Mouse (Mus musculus) midbrain, embryonic 10.5 days (tissue): ENCODE data around the gene Dpep1. TPM values are rescaled to one million over a fixed set of nuclear protein-coding genes. Genes with fewer than 3 reads are reported as not detected.
"Not testable (repeated sequence)": the region's sequence is repeated elsewhere in the genome, so short reads cannot be mapped to it uniquely, and the experiment has no call there.

Experiments used
- DNase-seq: peaks from one replicate; pipeline ENCODE4 v3.0.0-alpha.2; 2017; ENCODE audit warnings: low spot score
- H3K27ac ChIP-seq: fragments of 300-500 bp; sonication (generic); replicated peaks from 2 replicates; pipeline ENCODE4 v1.5.1; 2016; ENCODE audit warnings: mild to moderate bottlenecking
- H3K27me3 ChIP-seq: fragments of 300-500 bp; sonication (generic); 2 replicates; pipeline ENCODE4 v1.6.1; 2016; ENCODE audit warnings: low read depth, mild to moderate bottlenecking; ENCODE audit not compliant: poor library complexity, severe bottlenecking
- H3K36me3 ChIP-seq: fragments of 300-500 bp; sonication (generic); 2 replicates; pipeline ENCODE4 v1.6.1; 2016; ENCODE audit warnings: mild to moderate bottlenecking, moderate library complexity
- H3K4me1 ChIP-seq: fragments of 300-500 bp; sonication (generic); 2 replicates; pipeline ENCODE4 v1.6.1; 2016
- H3K4me3 ChIP-seq: fragments of 300-500 bp; sonication (generic); 2 replicates; pipeline ENCODE4 v1.5.1; 2016; ENCODE audit warnings: mild to moderate bottlenecking, moderate library complexity
- H3K9me3 ChIP-seq: fragments of 300-500 bp; sonication (generic); replicated peaks from 2 replicates; pipeline ENCODE4 v1.6.1; 2016; ENCODE audit warnings: mild to moderate bottlenecking
- WGBS: fragments of 180-500 bp; shearing (Covaris S2); methylation state at CpG from one replicate; pipeline ENCODE4 v1.1.7; 2016; 5-methylcytosine and 5-hydroxymethylcytosine counted together
- polyA plus RNA-seq: library from polyadenylated mRNA; unstranded; fragments of >200 nt; fragmentation: Nextera tagmentation; extraction: Ambion mirVana; gene quantifications from 2 replicates; pipeline ENCODE4 v1.2.1, GENCODE M21; 2016

Dpep1 gene
- polyA plus RNA-seq, 1 experiment from 2014 or later, result 5.7 TPM

DNA sequence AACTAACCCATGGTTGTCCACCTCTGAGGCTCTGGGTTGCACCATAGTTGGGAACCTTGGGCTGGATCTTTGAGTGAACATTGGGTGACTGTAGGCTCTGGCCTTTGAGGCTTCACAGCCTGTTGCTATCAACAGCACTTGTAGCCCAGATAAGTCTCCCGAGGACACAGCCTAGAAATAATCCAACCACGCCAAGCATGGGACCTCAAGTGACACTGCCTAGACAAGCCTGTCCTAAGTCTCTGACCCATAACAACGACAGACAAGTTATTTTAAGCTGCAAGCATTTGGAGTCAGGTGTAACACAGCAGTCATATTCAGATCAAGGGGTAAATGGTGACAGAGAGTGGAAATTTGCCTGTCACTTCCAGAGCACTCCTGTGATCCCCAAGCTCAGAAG is 29.4 kb downstream of the Dpep1 start:
- peaks cover 28% of the 10 kb centered on the region for H3K4me1 ChIP-seq
- H3K27me3 ChIP-seq, result no peaks in the 10 kb centered on the region
- 84% methylated on average over 3 of the region's 3 CpGs for WGBS
- DNase-seq, result no peak
- H3K4me3 ChIP-seq, result no peak overlapping the region
- no peak overlapping the region for H3K27ac ChIP-seq
- H3K9me3 ChIP-seq, result no peaks in the 10 kb centered on the region
- no peaks in the 10 kb centered on the region for H3K36me3 ChIP-seq

GRCm38 (mm10) chr8:123220917-123221316 is 34.9 kb downstream of the Dpep1 start:
- WGBS, result 93% methylated on average over 1 of the region's 1 CpGs
- H3K4me3 ChIP-seq, result no peak overlapping the region
- no peaks in the 10 kb centered on the region for H3K36me3 ChIP-seq
- no peaks in the 10 kb centered on the region for H3K27me3 ChIP-seq
- no peak for DNase-seq
- H3K4me1 ChIP-seq, result peaks cover 18% of the 10 kb centered on the region
- H3K9me3 ChIP-seq, result no peaks in the 10 kb centered on the region
- H3K27ac ChIP-seq, result no peak overlapping the region

- DNase-seq, result peak; percentile 92
- Histone ChIP-seq H3K4me3 (peak within 1 kb of the TSS; percentile 95), H3K4me1 (peaks cover 19% of the 10 kb centered on the region), H3K9me3 (no peaks in the 10 kb centered on the region), H3K27me3 (no peaks in the 10 kb centered on the region), H3K27ac (peak within 1 kb of the TSS; percentile 90), H3K36me3 (peaks cover 30% of the 10 kb centered on the region)
- 4% methylated on average over 59 of the region's 59 CpGs for WGBS
Measured at GRCm38 (mm10) chr8:123224278-123225266, 38.5 kb downstream of the Dpep1 start, which contains the start of gene Cdk10. Cdk10 (plus strand) TSS chr8:123224842.

GRCm38 (mm10) chr8:123228416-123228815 is 42.4 kb downstream of the Dpep1 start:
- peaks cover 43% of the 10 kb centered on the region for H3K36me3 ChIP-seq
- H3K27me3 ChIP-seq, result peaks cover 13% of the 10 kb centered on the region
- no peak for DNase-seq
- no peak overlapping the region for H3K4me3 ChIP-seq
- 80% methylated on average over 1 of the region's 1 CpGs for WGBS
- H3K27ac ChIP-seq, result no peak overlapping the region
- no peaks in the 10 kb centered on the region for H3K9me3 ChIP-seq
- H3K4me1 ChIP-seq, result peaks cover 25% of the 10 kb centered on the region

DNA sequence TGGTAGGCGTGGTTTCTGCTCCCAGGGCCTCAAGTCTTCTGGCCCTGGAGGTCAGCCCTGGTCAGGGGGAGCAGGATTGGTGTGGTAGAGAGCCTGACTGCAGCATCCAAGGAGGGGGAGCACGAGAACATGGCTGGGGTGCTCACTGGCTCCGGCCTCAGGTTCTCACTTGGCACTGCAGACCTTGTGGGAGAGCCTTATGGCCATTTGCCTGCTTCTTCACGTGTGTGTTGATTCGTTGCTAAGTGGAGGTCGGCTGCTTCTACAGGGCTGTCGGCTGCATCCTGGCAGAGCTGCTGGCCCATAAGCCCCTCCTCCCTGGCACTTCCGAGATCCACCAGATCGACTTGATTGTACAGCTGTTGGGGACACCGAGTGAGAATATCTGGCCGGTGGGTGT is 44.3 kb downstream of the Dpep1 start:
- Histone ChIP-seq H3K27me3 (peaks cover 32% of the 10 kb centered on the region), H3K36me3 (peaks cover 43% of the 10 kb centered on the region), H3K4me1 (peaks cover 26% of the 10 kb centered on the region)
- WGBS, result 90% methylated on average over 11 of the region's 11 CpGs
- not testable (repeated sequence) for H3K4me3 ChIP-seq, H3K9me3 ChIP-seq, H3K27ac ChIP-seq, DNase-seq

DNA sequence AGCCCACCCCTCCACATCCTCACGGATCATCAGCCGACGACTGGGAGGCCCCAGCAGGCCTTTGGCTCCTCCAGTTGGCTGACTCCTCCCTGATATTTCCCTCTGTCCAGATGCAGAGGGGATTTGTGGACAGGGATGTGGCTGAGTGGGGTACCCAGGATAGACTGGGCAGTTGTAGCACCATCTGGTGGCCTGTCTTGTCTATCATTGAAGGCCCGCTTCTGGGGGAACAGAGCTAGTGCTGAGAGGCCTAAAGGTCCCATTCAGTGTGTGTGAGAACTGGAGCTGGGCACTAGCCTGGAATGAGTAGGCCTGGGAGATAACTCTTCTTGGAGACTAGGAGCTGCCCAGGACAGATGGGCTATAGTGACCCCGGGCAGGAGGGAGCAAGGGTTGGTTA is 45.7 kb downstream of the Dpep1 start:
- no peak overlapping the region for H3K27ac ChIP-seq
- WGBS, result 63% methylated on average over 5 of the region's 5 CpGs
- no peak for DNase-seq
- peaks cover 46% of the 10 kb centered on the region for H3K27me3 ChIP-seq
- H3K36me3 ChIP-seq, result peaks cover 41% of the 10 kb centered on the region
- H3K9me3 ChIP-seq, result no peaks in the 10 kb centered on the region
- H3K4me1 ChIP-seq, result peaks cover 33% of the 10 kb centered on the region
- no peak overlapping the region for H3K4me3 ChIP-seq

GRCm38 (mm10) chr8:123232553-123232952 is 46.5 kb downstream of the Dpep1 start:
- Histone ChIP-seq H3K4me3 (no peak overlapping the region), H3K36me3 (peaks cover 33% of the 10 kb centered on the region), H3K4me1 (peaks cover 38% of the 10 kb centered on the region), H3K9me3 (no peaks in the 10 kb centered on the region), H3K27me3 (peaks cover 49% of the 10 kb centered on the region), H3K27ac (no peak overlapping the region)
- WGBS, result 43% methylated on average over 7 of the region's 7 CpGs
- DNase-seq, result no peak

DNA sequence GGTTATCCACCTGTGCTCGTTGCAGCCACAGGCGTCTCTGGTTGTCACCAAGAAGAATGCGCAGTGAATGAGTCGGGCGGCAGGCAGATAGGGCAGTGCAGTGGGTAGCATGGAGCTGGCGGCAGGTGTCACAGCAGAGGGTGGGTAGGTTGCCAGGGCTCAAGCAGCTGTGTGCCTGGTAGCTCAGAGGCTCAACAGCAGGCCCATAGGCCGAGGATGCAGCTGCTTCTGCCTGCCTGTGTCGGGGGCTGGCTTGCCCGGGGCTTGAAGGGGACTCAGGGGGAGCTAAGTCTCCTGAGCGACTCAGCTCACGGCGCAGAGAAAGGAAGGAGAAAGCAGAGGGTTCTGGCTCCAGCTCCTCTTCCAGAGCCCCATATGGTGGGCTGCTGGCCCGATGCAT is 47.3 kb downstream of the Dpep1 start:
- no peaks in the 10 kb centered on the region for H3K9me3 ChIP-seq
- no peak for DNase-seq
- no peak overlapping the region for H3K27ac ChIP-seq
- H3K4me1 ChIP-seq, result peaks cover 38% of the 10 kb centered on the region
- 61% methylated on average over 13 of the region's 13 CpGs for WGBS
- no peak overlapping the region for H3K4me3 ChIP-seq
- H3K36me3 ChIP-seq, result peaks cover 26% of the 10 kb centered on the region
- H3K27me3 ChIP-seq, result peaks cover 49% of the 10 kb centered on the region

DNA sequence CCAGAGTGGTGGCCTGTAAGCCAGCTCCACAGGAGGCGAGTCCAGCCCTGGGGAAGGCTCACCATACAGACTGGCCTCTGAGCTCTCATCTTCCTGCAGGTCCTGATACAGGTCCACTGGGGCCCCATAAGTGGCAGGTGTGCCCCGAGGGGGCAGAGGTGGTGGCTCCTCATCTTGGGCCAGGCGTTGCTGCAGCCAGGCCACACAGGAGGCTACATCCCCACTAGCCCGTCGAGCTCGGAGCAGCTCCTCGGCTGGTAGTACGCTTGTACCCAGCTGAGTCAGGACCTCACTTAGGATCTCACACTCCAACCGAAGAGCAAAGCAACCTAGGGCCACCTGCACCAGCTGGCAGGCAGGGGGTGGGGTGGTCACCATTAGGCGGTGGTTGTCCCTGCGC is 47.7 kb downstream of the Dpep1 start:
- H3K27ac ChIP-seq, result no peak overlapping the region
- peaks cover 21% of the 10 kb centered on the region for H3K36me3 ChIP-seq
- no peaks in the 10 kb centered on the region for H3K9me3 ChIP-seq
- H3K4me3 ChIP-seq, result no peak overlapping the region
- WGBS, result 84% methylated on average over 11 of the region's 11 CpGs
- DNase-seq, result no peak
- peaks cover 49% of the 10 kb centered on the region for H3K27me3 ChIP-seq
- peaks cover 38% of the 10 kb centered on the region for H3K4me1 ChIP-seq

DNA sequence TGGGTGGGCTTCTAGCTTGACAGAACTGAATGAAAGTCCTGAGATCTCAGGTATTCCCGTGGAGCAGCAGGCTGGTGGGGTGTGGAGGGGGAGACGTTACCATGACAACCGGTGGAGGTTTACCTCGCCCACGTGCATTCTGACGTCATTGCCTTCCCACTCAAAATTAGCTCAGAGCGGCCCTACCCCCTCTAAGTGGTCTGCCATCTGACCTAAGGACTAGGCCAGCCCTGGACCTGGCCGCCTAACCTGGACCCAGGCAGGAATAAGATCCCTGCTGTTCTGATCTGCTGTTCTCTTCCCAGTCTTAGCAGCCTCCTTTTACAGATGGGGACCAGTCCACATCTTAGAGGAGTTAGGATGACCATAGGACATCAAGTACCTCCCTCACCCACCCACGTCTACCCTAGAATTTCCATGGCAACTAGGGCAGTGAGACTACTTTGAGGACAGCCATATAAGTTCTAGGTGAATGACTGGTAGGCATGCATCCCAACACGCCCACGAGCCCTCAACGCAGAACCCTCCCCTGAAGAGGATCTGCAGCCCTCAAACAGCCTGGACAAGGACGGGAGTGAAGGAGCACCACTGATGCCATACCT is 49.0 kb downstream of the Dpep1 start:
- Histone ChIP-seq H3K9me3 (no peaks in the 10 kb centered on the region), H3K27me3 (peaks cover 49% of the 10 kb centered on the region), H3K27ac (peak overlapping the region; percentile 14), H3K36me3 (peaks cover 9% of the 10 kb centered on the region), H3K4me3 (peak overlapping the region; percentile 60), H3K4me1 (peaks cover 38% of the 10 kb centered on the region)
- WGBS, result 38% methylated on average over 13 of the region's 13 CpGs
- DNase-seq, result no peak

- H3K9me3 ChIP-seq, result no peaks in the 10 kb centered on the region
- DNase-seq, result peak; percentile 87
- H3K27me3 ChIP-seq, result peaks cover 49% of the 10 kb centered on the region
- H3K36me3 ChIP-seq, result peaks cover 4% of the 10 kb centered on the region; the same call in 1 of the 2 replicates
- H3K4me3 ChIP-seq, result peak within 1 kb of the TSS; percentile 60
- 3% methylated on average over 57 of the region's 57 CpGs for WGBS
- peaks cover 38% of the 10 kb centered on the region for H3K4me1 ChIP-seq
- H3K27ac ChIP-seq, result peak within 1 kb of the TSS; percentile 14
Measured at GRCm38 (mm10) chr8:123235520-123236497, 49.8 kb downstream of the Dpep1 start, which contains the start of gene Spata2l. Spata2l (minus strand) TSS chr8:123236233.

GRCm38 (mm10) chr8:123239398-123239797 is 53.4 kb downstream of the Dpep1 start:
- Histone ChIP-seq H3K27ac (no peak overlapping the region), H3K27me3 (peaks cover 26% of the 10 kb centered on the region), H3K4me3 (no peak overlapping the region), H3K4me1 (peaks cover 28% of the 10 kb centered on the region), H3K36me3 (peaks cover 30% of the 10 kb centered on the region), H3K9me3 (no peaks in the 10 kb centered on the region)
- no peak for DNase-seq
- WGBS, result 87% methylated on average over 10 of the region's 10 CpGs
